Mouse (Mus musculus) layer of hippocampus, postnatal 10 days (tissue): ENCODE data around the gene Gm20708. TPM values are rescaled to one million over a fixed set of nuclear protein-coding genes. Genes with fewer than 3 reads are reported as not detected.

Experiments used
- DNase-seq, 2 experiments: peaks; one replicate each; pipeline ENCODE4 v3.0.0; 2021; ENCODE audit warnings: low spot score in 2 of 2
- long read RNA-seq: library from polyadenylated mRNA; stranded (forward); transcript quantifications from one replicate; pipeline ENCODE4 v2.0.0, GENCODE M21; 2023
- total RNA-seq, 2 experiments: library from RNA; stranded (reverse); gene quantifications; 2 replicates each; pipeline ENCODE4 v1.2.3; 2021

Gene Gm20708
- 1 to 10 TPM; 3.4 to 3.5 TPM for total RNA-seq
- long read RNA-seq, partial matches to known transcripts = 0 of 4 reads
- long read RNA-seq, other reads (novel, unspliced or antisense) = 4 of 4 reads

DNA sequence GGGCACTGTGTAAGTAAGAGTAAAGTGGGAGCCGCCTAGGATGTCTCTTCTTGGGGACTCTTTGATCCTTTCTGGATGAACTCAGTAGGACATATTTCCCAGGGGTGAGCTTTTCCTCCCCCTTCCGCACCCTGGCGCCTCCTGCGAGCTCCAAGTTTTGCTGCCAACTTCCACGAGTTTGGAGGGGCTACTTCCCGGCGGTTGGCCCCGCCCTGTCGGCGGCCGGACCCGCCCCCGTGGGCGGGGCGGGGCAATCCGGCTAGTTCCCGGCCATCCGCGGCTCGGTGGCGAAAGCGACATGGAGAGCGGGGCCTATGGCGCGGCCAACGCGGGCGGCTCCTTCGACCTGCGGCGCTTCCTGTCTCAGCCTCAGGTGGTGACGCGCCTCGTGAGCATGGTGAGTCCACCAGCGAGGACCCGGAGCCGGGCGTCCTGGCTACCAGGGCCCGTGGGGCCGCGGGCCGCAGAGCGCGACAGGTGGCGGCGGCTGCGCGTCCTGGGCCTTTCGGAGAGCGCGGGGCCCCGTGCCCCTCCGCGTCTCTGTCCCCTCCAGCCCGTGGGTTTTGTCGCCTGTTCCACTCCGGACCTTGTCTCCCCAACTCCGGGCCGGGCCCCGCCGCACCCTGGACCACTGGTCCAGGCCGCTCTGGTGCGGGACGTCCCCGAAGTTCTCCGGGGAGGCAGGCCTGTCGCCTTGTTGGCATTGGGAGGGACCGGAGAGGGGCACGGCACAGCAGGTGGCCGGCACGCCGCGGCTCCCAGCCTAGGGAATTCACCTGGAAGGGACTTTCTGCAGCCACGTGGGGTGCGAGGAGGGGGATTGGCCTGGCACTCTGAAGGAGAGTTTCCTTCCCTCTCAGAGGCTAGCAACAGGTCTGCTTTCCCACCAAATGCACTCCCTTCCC lies at the start of gene Gm20708, which contains the start of gene Syngr2:
Gene Gm20708, plus strand, starts transcription at position 262 of the 905 bp plus-strand sequence.
Gene Syngr2, plus strand, starts transcription at position 262 of the 905 bp plus-strand sequence.
- peak; percentile 52 to 71 for DNase-seq

DNA sequence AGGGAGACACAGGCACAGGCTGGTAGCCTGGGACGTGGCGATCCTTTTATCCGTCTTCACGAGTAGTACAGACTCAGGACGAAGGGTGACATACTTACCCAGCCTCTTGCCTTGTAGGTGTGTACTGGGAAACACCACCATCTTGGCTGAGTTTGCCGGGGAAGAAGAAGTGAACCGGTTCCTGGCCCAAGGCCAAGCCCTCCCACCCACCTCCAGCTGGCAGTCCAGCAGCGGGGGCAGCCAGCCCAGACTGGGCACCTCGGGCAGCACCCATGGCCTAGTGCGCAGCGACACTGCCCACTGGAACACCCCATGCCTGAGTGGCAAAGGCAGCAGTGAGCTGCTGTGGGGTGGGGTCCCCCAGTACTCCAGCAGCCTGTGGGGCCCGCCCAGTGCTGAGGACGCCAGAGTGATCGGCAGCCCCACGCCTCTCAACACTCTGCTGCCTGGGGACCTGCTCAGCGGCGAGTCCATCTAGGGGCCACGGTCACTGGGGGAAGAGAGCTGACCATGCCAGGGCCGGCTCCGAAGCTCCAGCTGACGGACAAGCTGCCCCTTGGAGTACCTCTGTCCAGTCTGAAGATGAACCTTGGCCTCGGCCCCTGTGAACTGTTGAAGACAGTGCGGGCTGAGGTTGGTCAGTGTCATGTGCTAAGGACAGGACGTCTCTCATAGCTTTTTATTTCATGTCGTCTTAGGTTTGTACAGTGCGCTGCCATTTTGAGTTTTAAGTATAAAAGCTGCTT lies 48.9 kb upstream of the Gm20708 start:
- DNase-seq = no peak

GRCm38 (mm10) chr11:117761801-117762200 lies 47.7 kb upstream of the Gm20708 start:
- DNase-seq = no peak

GRCm38 (mm10) chr11:117762246-117762645 lies 47.2 kb upstream of the Gm20708 start:
- DNase-seq = no peak

- no peak for DNase-seq
Observed at GRCm38 (mm10) chr11:117764319-117764718, 45.1 kb upstream of the Gm20708 start.

DNA sequence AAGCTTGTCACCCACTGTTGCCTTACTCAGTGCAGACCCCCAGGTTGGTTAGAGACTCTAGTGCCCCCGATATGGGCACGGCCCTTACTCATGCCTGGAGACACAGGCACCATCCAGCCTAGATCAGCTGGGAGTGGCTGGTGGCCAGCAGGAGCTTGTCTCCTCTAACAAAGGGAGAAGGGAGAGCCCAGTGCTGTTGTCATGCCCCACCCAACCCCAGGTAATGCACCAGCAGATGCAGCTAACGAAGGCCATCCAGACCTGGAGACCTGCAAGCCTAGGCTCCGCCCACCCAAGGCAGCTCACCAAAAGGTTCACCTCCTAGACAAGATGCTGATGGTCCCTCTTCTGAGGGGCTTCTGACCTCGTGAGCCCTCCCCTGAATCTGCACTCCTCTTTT lies 44.1 kb upstream of the Gm20708 start:
- DNase-seq = no peak

- no peak for DNase-seq
Observed at GRCm38 (mm10) chr11:117766275-117766674, 43.2 kb upstream of the Gm20708 start.

GRCm38 (mm10) chr11:117768725-117769682 lies 40.5 kb upstream of the Gm20708 start:
- no peak for DNase-seq

DNA sequence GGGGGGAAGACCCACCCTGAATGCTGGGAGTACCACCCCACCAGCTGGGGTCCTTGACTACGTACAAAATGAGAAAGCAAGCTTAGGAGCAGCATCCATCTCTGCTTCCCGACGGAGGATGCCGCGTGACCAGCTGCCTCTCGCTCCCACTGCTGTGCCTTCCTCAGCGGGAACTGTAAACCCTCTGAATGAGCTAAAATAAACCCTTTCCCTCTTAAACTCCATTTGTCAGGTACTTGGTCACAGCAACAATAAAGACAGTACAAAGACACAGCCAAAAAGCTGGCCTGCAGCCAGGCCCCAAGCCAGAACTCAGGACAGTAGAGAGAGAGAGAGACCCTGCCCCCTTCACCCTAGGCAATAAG lies 39.8 kb upstream of the Gm20708 start:
- DNase-seq = no peak

GRCm38 (mm10) chr11:117770407-117770806 lies 39.1 kb upstream of the Gm20708 start:
- DNase-seq = no peak

GRCm38 (mm10) chr11:117772352-117772751 lies 37.1 kb upstream of the Gm20708 start:
- DNase-seq = no peak

- no peak for DNase-seq
Observed at GRCm38 (mm10) chr11:117774925-117775324, 34.5 kb upstream of the Gm20708 start.

DNA sequence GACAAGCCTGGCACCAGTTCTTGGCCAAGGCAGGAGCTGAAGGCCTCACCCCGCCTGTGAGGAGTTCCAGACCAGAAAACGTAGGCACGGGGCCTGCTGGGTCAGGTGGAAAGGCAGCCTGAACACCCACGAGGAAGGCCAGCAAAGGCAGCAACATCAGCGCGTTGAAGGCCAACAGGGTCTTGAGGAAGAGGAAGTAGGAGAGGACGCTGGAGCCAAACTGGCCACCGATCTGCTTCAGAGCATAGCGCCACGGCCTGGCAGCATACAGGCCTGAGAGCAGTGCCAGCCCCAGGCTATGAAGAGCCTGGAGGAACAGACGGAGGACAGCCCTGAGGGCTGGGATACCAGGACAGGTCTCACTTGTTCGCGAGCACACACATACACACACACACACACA lies 33.9 kb upstream of the Gm20708 start:
- DNase-seq = no peak

- no peak for DNase-seq
Observed at GRCm38 (mm10) chr11:117776085-117776792, 33.2 kb upstream of the Gm20708 start.

GRCm38 (mm10) chr11:117777111-117777510 lies 32.4 kb upstream of the Gm20708 start:
- DNase-seq = no peak

GRCm38 (mm10) chr11:117778031-117778430 lies 31.4 kb upstream of the Gm20708 start:
- no peak for DNase-seq

DNA sequence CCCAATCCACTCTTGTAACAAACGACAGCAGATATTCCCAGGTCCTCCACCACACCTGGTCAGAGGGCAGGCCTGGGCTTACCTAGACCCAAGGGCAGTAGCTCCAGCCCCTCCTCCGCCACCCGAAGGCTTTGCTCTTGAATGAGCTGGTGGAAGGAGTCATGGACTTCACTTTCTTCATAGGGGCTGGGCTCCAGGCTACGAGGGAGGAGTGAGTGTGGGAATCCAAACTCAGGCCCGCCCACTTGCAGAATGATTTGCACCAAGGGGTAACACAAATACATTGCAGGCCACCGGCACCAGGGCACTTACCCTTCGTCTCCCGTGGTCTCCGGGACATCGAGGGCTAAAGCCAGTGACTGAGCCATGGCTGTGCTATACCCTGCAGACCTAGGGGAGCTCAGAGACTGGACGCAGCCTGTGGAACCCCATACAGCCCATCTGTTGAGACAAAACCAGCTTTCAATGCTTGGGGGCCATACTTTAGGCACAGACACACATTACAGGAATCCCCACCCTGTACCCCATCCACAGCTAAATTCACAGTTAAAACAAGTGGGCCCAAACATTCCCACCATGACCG lies 30.5 kb upstream of the Gm20708 start:
- DNase-seq = no peak

DNA sequence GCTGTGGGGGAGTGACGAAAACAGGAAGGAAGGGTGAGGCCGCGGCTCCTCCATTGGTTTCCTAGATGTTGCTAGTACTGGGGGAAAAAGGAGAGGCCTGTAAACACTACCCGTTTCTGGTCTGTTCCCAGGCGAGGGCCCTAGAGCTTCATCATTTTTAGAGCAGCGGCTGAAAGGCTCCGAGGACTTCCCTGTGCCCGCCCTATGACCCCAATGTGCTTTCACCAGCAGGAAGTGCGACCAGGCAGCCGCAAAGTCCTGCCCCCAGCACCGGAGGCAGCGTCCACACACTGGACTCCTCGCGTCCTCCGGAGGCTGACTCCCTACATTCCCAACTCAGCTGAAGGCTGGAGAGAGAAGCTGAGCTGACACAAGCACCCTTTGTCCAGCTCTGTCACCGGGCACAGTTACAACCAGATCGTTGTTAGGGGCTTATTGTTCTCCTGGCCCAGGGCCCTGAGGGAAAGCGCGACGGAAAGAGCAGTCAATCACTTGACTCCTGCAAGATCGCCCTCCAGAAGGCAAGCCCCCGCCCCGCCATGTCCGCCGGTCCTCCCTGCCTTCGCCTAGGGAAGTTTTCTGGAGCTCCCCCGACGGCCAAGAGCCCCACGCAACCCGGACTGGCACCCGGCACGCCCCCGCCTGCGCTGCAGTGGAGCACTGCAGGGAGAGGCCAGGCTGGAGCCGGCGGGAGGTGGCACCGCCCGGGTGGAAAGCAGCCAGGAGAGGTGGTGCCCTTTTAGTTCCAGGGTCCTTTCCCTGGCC lies 29.9 kb upstream of the Gm20708 start:
- peak in 1 of 2 experiments; percentile 54 for DNase-seq

GRCm38 (mm10) chr11:117780199-117780515 lies 29.3 kb upstream of the Gm20708 start:
- DNase-seq = no peak
